Mouse (Mus musculus) stomach, postnatal 0 days (tissue): ENCODE measurements at regions not wholly inside any gene's neighbourhood (a gene's known extent, or its start where the extent isn't known, plus 50 kb on each side); places are given as distances from the start of the nearest gene placed in this dataset.

ENCODE experiments used
- CTCF ChIP-seq: IDR thresholded peaks from 2 replicates; pipeline ENCODE4 v1.5.1; 2016; ENCODE audit warnings: antibody characterized with exemption, low read depth, mild to moderate bottlenecking, moderate library complexity
- EP300 ChIP-seq: optimal IDR thresholded peaks from 2 replicates; pipeline ENCODE3; 2016; ENCODE audit warnings: antibody characterized with exemption

GRCm38 (mm10) chr13:97616919-97617318 lies 143.5 kb downstream of the Gm10260 start:
- TF ChIP-seq CTCF (no peak), EP300 (no peak)
